Mouse (Mus musculus) kidney, postnatal 0 days (tissue): Measurements from ENCODE around the gene Awat2. TPM values are rescaled to one million over a fixed set of nuclear protein-coding genes. Genes with fewer than 3 reads are reported as not detected.

ENCODE experiments used
- ATAC-seq: fragments of 200-750 bp; cut with Nextera tagmentation; replicated peaks from 2 replicates; pipeline ENCODE4 v1.8.0; 2017; ENCODE audit warnings: low read depth, moderate number of reproducible peaks, moderate TSS enrichment, moderate library complexity; ENCODE audit not compliant: low FRiP score
- DNase-seq: peaks from one replicate; pipeline ENCODE4 v3.0.0-alpha.2; 2016; ENCODE audit warnings: low spot score
- H3K27ac ChIP-seq: fragments of 300-500 bp; sonication (generic); 2 replicates; pipeline ENCODE4 v1.5.1; 2014; ENCODE audit warnings: mild to moderate bottlenecking
- H3K27me3 ChIP-seq: fragments of 300-500 bp; sonication (generic); 2 replicates; pipeline ENCODE4 v1.6.1; 2014; ENCODE audit warnings: low read length, mixed read lengths; ENCODE audit not compliant: insufficient read depth
- H3K36me3 ChIP-seq: fragments of 300-500 bp; sonication (generic); 2 replicates; pipeline ENCODE4 v1.6.1; 2014; ENCODE audit warnings: low read length, mixed read lengths; ENCODE audit not compliant: insufficient read depth
- H3K4me1 ChIP-seq: fragments of 300-500 bp; sonication (generic); replicated peaks from 2 replicates; pipeline ENCODE4 v1.6.1; 2014; ENCODE audit warnings: antibody characterized with exemption, low read length, mixed read lengths; ENCODE audit not compliant: insufficient read depth
- H3K4me2 ChIP-seq: fragments of 300-500 bp; sonication (generic); 2 replicates; pipeline ENCODE4 v1.6.1; 2014; ENCODE audit warnings: mild to moderate bottlenecking, low read length, moderate library complexity, mixed read lengths
- H3K4me3 ChIP-seq: fragments of 300-500 bp; sonication (generic); replicated peaks from 2 replicates; pipeline ENCODE4 v1.5.1; 2014; ENCODE audit warnings: low read depth, low read length
- H3K9ac ChIP-seq: fragments of 300-500 bp; sonication (generic); 2 replicates; pipeline ENCODE4 v1.6.1; 2014; ENCODE audit warnings: low read depth, low read length
- H3K9me3 ChIP-seq: fragments of 300-500 bp; sonication (generic); replicated peaks from 2 replicates; pipeline ENCODE4 v1.6.1; 2016; ENCODE audit warnings: low read length, inconsistent platforms, mixed read lengths
- CTCF ChIP-seq: IDR thresholded peaks from 2 replicates; pipeline ENCODE4 v1.5.1; 2016; ENCODE audit warnings: antibody characterized with exemption, low read depth, mild to moderate bottlenecking, moderate library complexity
- WGBS: fragments of 180-500 bp; shearing (Covaris S2); extraction: QIAGEN DNeasy Blood & Tissue Kit; methylation state at CpG from one replicate; pipeline ENCODE4 v1.1.7; 2014; 5-methylcytosine and 5-hydroxymethylcytosine counted together
- microRNA counts: library from miRNA; unstranded; fragments of <30 nt; microRNA quantifications from one replicate; lab custom pipeline; 2015
- microRNA-seq: library from miRNA; unstranded; fragments of <30 nt; microRNA quantifications from one replicate; pipeline ENCODE4, GENCODE M21; 2016
- polyA plus RNA-seq: library from polyadenylated mRNA; unstranded; fragments of >200 nt; fragmentation: Nextera tagmentation; extraction: Ambion mirVana; gene quantifications from 2 replicates; pipeline ENCODE4 v1.2.1, GENCODE M21; 2015

Awat2 gene
- polyA plus RNA-seq, 1 experiment from 2014 or later, result 0.38 TPM

GRCm38 (mm10) chrX:100392304-100392703 lies 50.2 kb downstream of the Awat2 start:
- Histone ChIP-seq H3K36me3 (no peaks in the 10 kb centered on the region), H3K9me3 (no peaks in the 10 kb centered on the region), H3K9ac (no peak overlapping the region), H3K4me2 (no peak overlapping the region), H3K4me3 (no peak overlapping the region), H3K4me1 (no peaks in the 10 kb centered on the region), H3K27ac (no peak overlapping the region), H3K27me3 (no peaks in the 10 kb centered on the region)
- ATAC-seq, result no peak
- DNase-seq, result peak; percentile 54
- TF ChIP-seq CTCF, result peak; percentile 75
- 38% methylated on average over 6 of the region's 6 CpGs for WGBS

- Histone ChIP-seq H3K4me1 (no peaks in the 10 kb centered on the region), H3K36me3 (no peaks in the 10 kb centered on the region), H3K27ac (no peak overlapping the region), H3K27me3 (no peaks in the 10 kb centered on the region), H3K4me2 (no peak overlapping the region), H3K9me3 (no peaks in the 10 kb centered on the region), H3K4me3 (no peak overlapping the region), H3K9ac (no peak overlapping the region)
- DNase-seq, result no peak
- 90% methylated on average over 1 of the region's 1 CpGs for WGBS
- TF ChIP-seq CTCF, result no peak
- no peak for ATAC-seq
These were observed 52.6 kb downstream of the Awat2 start for GRCm38 (mm10) chrX:100389887-100390286.

GRCm38 (mm10) chrX:100356974-100357373 lies 85.5 kb downstream of the Awat2 start:
- DNase-seq, result no peak
- H3K27me3 ChIP-seq, result no peaks in the 10 kb centered on the region
- TF ChIP-seq CTCF, result no peak
- no peaks in the 10 kb centered on the region for H3K9me3 ChIP-seq
- no peak overlapping the region for H3K27ac ChIP-seq
- no peaks in the 10 kb centered on the region for H3K36me3 ChIP-seq
- no peaks in the 10 kb centered on the region for H3K4me1 ChIP-seq
- no peak for ATAC-seq
- H3K4me3 ChIP-seq, result no peak overlapping the region
- H3K4me2 ChIP-seq, result no peak overlapping the region
- WGBS, result 87% methylated on average over 2 of the region's 2 CpGs
- H3K9ac ChIP-seq, result no peak overlapping the region

MicroRNAs encoded within 50 kb of the gene (microRNA counts, 519-probe panel; counts per million panel counts)
- microRNA mmu-miR-676 (lab: Ali Mortazavi, UCI), result 3,954 counts per million, percentile 75 among the panel's probes with 10 or more counts

Small RNA genes within 50 kb of the gene (microRNA-seq; reads per million reads assigned to microRNA genes)
- 337 reads per million, percentile 66 among the genes with 10 or more reads in this experiment for gene Mir676

Other genes with a start within 250 kb of the Awat2 start
- gene Otud6a, start 13.7 kb downstream of the Awat2 start, polyA plus RNA-seq, result not detected in 2 replicates
- gene Igbp1, start 51.6 kb upstream of the Awat2 start, polyA plus RNA-seq, result 50.2 and 50.9 TPM in 2 replicates
- gene Dgat2l6, start 82.1 kb upstream of the Awat2 start, polyA plus RNA-seq, result not detected in 2 replicates
- not detected in 2 replicates for gene Awat1, start 129.5 kb upstream of the Awat2 start, polyA plus RNA-seq
- gene P2ry4, start 152.2 kb upstream of the Awat2 start, polyA plus RNA-seq, result not detected in 2 replicates
- not detected in 2 replicates for gene Arr3, start 162.8 kb upstream of the Awat2 start, polyA plus RNA-seq
- 10.1 and 11.2 TPM in 2 replicates for gene Kif4, start 183.0 kb upstream of the Awat2 start, polyA plus RNA-seq
- gene Pdzd11, start 183.9 kb upstream of the Awat2 start, polyA plus RNA-seq, result 92.4 and 94.4 TPM in 2 replicates